Mouse (Mus musculus): Measurements from ENCODE around the gene Cdc25a.

Cdc25a gene

DNA sequence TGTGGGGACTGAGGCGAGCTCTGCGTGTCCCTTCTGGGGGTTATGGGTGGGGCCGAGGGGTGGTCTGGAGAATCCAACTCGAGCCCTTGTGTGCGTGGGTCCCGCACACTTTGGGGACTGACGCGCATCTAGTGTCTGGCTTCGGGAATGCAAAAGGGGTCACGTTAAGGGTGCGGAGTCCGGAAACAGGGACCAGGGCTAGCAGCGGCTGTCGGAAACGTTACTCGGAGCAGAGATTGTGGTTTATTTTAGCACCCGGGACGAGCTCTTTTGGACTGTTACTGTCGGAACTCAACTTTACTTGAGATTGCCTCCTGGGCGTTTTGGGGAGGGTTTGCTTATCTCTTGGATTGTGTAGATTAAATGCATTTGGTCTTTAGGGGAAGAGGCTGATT is 57.0 kb downstream of the Cdc25a start:
- peak; percentile 36 for DNase-seq (ENCODE audit: low read depth, low spot score)

DNA sequence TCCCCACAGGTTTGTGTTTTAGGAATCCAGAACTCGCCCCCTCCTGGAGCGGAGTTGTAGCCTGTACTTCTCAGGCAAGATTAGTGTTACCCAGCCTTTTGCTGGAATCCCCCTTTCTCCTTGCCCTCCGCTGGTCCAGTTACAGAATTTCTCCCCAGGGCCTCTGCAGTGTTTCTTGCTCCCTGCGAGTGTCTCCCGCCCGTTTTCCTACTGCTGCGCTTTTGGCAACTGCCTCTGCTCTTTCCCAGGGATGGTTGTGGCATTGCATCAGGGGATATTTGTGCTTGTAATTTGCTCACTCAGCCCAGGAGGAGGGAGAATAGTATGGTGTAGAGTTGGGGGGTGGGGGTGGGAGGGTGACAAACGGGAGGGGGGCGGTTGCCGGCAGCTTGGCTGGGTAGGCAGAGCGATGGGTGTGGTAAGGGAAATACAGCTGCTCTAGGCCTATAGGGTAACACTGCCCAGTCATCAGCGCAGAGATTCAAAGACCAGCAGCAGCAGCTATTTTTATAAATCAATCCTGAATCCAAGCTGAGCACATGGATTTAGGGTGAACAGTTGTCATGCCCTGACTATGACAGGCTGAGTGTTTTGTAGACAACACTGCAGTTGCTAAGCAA is 57.5 kb downstream of the Cdc25a start:
- peak; percentile 82 for DNase-seq (ENCODE audit: low read depth, low spot score)

DNA sequence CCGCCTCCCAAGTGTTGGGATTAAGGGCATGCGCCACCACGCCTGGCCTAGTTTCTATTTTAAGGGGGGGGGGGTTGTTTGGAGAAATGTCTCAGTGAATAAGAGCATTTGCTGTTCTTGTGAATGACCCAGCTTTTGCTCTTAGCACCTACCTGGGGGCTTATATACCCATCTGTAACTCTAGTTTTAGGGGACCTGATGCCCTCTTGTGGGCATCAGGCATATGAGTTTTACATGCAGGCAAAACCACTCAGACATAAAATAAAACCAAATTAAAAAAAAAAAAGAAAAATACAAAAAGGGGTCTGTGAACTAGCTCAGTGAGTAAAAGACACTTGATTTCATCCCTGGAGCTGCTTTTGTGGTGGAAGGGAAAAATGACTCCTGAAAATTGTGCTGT is 64.0 kb downstream of the Cdc25a start:
- DNase-seq (ENCODE audit: low read depth, low spot score): no peak

DNA sequence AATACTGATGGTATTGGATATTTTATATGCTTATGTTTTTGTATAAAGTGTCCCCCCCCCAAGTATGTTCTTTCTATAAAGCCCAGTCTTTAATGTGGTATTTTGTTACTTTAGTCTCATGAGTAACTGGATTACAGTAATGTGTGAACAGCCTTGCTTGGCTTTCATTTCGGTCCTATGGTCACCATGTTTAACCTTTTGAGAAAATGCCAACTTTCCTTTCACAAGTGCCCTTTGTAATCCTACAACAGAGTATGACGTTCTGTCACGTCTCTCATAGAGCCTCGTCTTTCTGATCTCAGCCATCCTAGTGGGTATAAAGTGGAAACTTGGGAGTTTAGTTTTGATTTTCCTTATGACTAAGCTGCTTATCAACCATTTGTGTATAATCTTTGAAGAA is 67.4 kb downstream of the Cdc25a start:
- DNase-seq (ENCODE audit: low read depth, low spot score): peak; percentile 42

Data from brain, adult 2 months (tissue).